Mouse (Mus musculus) liver, embryonic 14.5 days (tissue): ENCODE results near the gene Thrap3.

Experiments
- CTCF ChIP-seq: IDR thresholded peaks from 2 replicates; pipeline ENCODE4 v1.5.1; 2016; ENCODE audit warnings: antibody characterized with exemption, low read depth, control low read depth
- EP300 ChIP-seq: IDR thresholded peaks from 2 replicates; pipeline ENCODE4 v1.6.1; 2016; ENCODE audit warnings: antibody characterized with exemption, low read depth

GRCm38 (mm10) chr4:126134639-126135038, 67.9 kb downstream of the Thrap3 start:
- TF ChIP-seq CTCF (no peak), EP300 (no peak)
